Mouse (Mus musculus): ENCODE data around the gene Dchs1.
"Not testable (repeated sequence)": the region's sequence is repeated elsewhere in the genome, so short reads cannot be mapped to it uniquely, and the experiment has no call there.

Dchs1 gene

GRCm38 (mm10) chr7:105740851-105741250 is 46.6 kb downstream of the Dchs1 start:
- no peak for DNase-seq

- DNase-seq: no peak
Measured at GRCm38 (mm10) chr7:105740089-105740795, 47.2 kb downstream of the Dchs1 start.

- DNase-seq: no peak
Measured at GRCm38 (mm10) chr7:105738948-105739347, 48.5 kb downstream of the Dchs1 start.

- DNase-seq: no peak
Measured at GRCm38 (mm10) chr7:105738286-105738685, 49.2 kb downstream of the Dchs1 start.

- DNase-seq: no peak
Measured at GRCm38 (mm10) chr7:105737648-105738047, 49.8 kb downstream of the Dchs1 start.

- peak; percentile 48 for DNase-seq
Measured at GRCm38 (mm10) chr7:105736911-105737521, 50.4 kb downstream of the Dchs1 start, which contains the start of gene Rrp8. Gene Rrp8, minus strand, starts transcription at chr7:105737385.

- peak; percentile 87 for DNase-seq
Measured at GRCm38 (mm10) chr7:105736264-105736901, 51.1 kb downstream of the Dchs1 start, which contains the start of gene Ilk. Gene Ilk, plus strand, starts transcription at chr7:105736592.

GRCm38 (mm10) chr7:105735464-105735863 is 52.0 kb downstream of the Dchs1 start:
- not testable (repeated sequence) for DNase-seq

GRCm38 (mm10) chr7:105734826-105735225 is 52.6 kb downstream of the Dchs1 start:
- DNase-seq: no peak

- no peak for DNase-seq
Measured at GRCm38 (mm10) chr7:105733836-105734235, 53.6 kb downstream of the Dchs1 start.

- no peak for DNase-seq
Measured at GRCm38 (mm10) chr7:105728701-105729428, 58.6 kb downstream of the Dchs1 start.

- no peak for DNase-seq
Measured at GRCm38 (mm10) chr7:105726980-105727325, 60.5 kb downstream of the Dchs1 start.

- DNase-seq: peak; percentile 57
Measured at GRCm38 (mm10) chr7:105726144-105726979, 61.1 kb downstream of the Dchs1 start.

- DNase-seq: no peak
Measured at GRCm38 (mm10) chr7:105721916-105722315, 65.5 kb downstream of the Dchs1 start.

- DNase-seq: peak; percentile 17
Measured at GRCm38 (mm10) chr7:105715366-105715765, 72.1 kb downstream of the Dchs1 start.

GRCm38 (mm10) chr7:105708733-105709132 is 78.7 kb downstream of the Dchs1 start:
- no peak for DNase-seq

GRCm38 (mm10) chr7:105703816-105704215 is 83.6 kb downstream of the Dchs1 start:
- no peak for DNase-seq

GRCm38 (mm10) chr7:105703184-105703583 is 84.3 kb downstream of the Dchs1 start:
- no peak for DNase-seq
